Mouse (Mus musculus): ENCODE data around the gene Pstk. TPM values are rescaled to one million over a fixed set of nuclear protein-coding genes. Genes with fewer than 3 reads are reported as not detected.

Pstk gene
- total RNA-seq (2023; ENCODE audit: inconsistent age), result 12.9 to 20.6 TPM (median 16.8 TPM) in 4 replicates

GRCm38 (mm10) chr7:131370648-131371469, at the start of gene Pstk:
TSS of gene Pstk (plus strand) at chr7:131371141.

DNA sequence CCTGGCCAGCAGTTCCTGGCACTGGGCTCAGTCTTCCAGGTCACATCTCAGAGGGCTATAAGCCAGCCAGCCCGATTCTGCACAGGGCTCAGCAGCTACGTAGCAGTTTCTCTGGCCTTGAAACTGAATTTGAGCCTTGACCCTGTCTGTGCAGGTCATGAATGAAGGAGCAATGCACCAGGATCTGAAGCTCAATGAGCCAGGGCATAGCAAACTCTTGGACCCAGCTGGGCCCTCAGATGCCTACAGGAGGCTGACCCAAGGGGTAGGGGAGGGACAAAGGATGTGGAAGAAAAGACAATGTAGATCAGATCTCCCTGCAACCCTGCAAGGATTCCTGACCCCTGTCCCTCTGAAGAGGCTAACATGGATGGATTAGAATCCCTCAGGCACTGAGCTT, 48.7 kb upstream of the Pstk start, which contains the start of gene Cuzd1:
Gene Cuzd1 (minus strand): TSS at position 101 of the 400 bp plus-strand sequence.

GRCm38 (mm10) chr7:131329416-131329815, 41.5 kb upstream of the Pstk start, which contains the start of gene Fam24b:
TSS of gene Fam24b (minus strand) at chr7:131329516.

DNA sequence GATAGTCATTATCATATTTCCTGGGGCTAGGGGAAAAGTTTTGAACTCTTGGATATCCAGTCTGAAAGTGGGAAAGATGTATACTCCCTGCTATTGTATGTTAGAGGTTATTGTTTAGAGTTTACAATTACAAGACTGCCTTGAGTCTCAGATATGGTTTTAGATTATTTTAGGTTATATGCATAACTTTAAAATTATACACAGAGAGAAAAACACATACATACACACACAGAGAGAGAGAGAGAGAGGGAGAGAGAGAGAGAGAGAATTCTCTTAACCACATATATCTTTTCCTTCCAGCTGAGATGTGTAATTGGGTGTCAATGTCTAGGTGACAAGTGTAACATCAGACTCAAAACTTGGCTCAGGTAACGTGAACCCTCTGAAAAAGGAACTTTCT, 37.4 kb upstream of the Pstk start, which contains the start of gene Fam24a:
Gene Fam24a (plus strand): TSS at position 301 of the 400 bp plus-strand sequence.

DNA sequence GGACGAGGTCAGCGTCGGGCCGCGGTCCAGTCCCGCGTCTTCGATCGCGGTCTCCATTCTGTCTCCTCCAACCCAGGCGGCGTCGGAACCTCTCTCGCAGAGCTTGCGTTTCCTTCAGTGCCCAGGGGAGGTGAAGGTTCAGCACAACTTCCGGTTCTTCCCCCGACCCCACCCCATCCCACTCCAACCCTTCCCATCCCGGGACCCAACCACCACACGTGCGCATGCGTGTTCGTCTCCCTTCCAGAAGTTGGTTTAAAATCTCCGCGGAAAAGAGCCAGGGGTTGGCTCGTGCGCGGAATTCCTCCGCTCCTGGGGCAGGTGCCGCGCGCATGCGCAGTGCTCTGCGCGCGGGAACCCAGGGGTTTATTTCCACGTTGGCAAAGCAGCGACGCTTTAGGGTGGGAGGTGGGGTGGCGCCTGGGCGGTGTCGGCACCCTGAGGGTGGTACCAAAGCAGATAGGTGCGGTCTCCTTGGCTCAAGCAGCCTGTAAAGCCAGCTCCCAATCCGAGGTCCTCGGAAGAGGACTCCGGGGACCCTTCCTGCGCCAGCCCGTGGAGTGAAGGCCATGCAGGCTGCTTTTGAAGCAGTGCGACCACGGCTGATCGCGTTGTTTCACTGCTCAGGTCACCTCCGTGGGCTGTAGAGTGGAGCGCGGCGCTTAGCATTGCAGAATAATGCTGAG, 8.2 kb upstream of the Pstk start, which contains the start of gene 2310057M21Rik:
Gene 2310057M21Rik (minus strand): TSS at position 145 of the 686 bp plus-strand sequence.

DNA sequence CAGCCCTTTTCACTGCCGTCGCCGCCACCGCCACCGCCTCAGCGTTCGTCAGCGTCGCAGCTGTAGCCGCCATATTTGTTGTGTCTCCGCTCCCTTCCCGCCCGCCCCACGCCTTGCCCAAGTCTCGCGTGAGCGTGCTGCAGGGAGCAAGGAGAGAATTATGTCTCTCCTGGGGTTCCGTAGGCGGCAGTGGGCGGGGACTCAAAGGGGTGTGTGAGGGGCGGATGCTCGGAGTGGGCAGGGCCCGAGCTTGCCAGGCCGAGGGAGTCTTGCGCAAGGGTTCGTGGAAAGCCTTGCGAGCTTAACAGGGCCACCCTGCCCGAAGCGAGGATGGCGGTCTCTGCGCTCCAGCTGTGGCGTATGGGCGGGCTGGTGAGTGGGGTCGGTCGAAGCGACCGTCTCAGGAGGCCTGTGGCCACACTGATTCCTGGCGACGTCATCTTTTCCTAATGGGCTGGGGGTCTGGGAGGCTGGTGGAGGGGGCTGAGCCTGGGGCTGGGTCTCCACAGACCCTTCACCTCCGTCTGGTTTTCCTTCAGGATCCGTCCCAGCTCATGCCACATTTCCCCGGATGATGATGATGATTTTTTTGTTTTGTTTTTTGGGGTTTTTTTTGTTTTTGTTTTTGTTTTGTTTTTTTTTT, 39.6 kb downstream of the Pstk start, which contains the start of the genes Ikzf5 and Acadsb:
Gene Ikzf5 (minus strand): TSS at position 106 of the 643 bp plus-strand sequence.
Gene Acadsb (plus strand): TSS at position 186 of the 643 bp plus-strand sequence.

Other genes with a start within 250 kb of the Pstk start
- gene 4933402N03Rik, start 224.8 kb upstream of the Pstk start, total RNA-seq (2023; ENCODE audit: inconsistent age), result not detected in 4 replicates
- not detected in 4 replicates for gene 5430419D17Rik, start 196.7 kb upstream of the Pstk start, total RNA-seq (2023; ENCODE audit: inconsistent age)
- not detected in 4 replicates for gene Cuzd1, start 48.8 kb upstream of the Pstk start, total RNA-seq (2023; ENCODE audit: inconsistent age)
- gene Fam24b, start 41.6 kb upstream of the Pstk start, total RNA-seq (2023; ENCODE audit: inconsistent age), result 1.6 TPM in 1 of 4 replicates, not detected in the others
- not detected in 4 replicates for gene Fam24a, start 37.3 kb upstream of the Pstk start, total RNA-seq (2023; ENCODE audit: inconsistent age)
- 15.1 to 24.5 TPM (median 17.9 TPM) in 4 replicates for gene 2310057M21Rik, start 8.4 kb upstream of the Pstk start, total RNA-seq (2023; ENCODE audit: inconsistent age)
- gene Ikzf5, start 39.4 kb downstream of the Pstk start, total RNA-seq (2023; ENCODE audit: inconsistent age), result 52.0 to 74.1 TPM (median 65.3 TPM) in 4 replicates
- gene Acadsb, start 39.5 kb downstream of the Pstk start, total RNA-seq (2023; ENCODE audit: inconsistent age), result 15.4 to 22.4 TPM (median 18.4 TPM) in 4 replicates
- not detected in 4 replicates for gene Hmx3, start 171.7 kb downstream of the Pstk start, total RNA-seq (2023; ENCODE audit: inconsistent age)
- gene Hmx2, start 177.6 kb downstream of the Pstk start, total RNA-seq (2023; ENCODE audit: inconsistent age), result not detected in 4 replicates
- 46.0 to 59.3 TPM (median 53.1 TPM) in 4 replicates for gene Bub3, start 189.1 kb downstream of the Pstk start, total RNA-seq (2023; ENCODE audit: inconsistent age)

Data from B cell, adult (primary cell).